Mouse (Mus musculus): ENCODE data around the gene Esp6. TPM values are rescaled to one million over a fixed set of nuclear protein-coding genes. Genes with fewer than 3 reads are reported as not detected.
"Not testable (repeated sequence)": the region's sequence is repeated elsewhere in the genome, so short reads cannot be mapped to it uniquely, and the experiment has no call there.

Gene Esp6
- not detected for total RNA-seq (2021)

DNA sequence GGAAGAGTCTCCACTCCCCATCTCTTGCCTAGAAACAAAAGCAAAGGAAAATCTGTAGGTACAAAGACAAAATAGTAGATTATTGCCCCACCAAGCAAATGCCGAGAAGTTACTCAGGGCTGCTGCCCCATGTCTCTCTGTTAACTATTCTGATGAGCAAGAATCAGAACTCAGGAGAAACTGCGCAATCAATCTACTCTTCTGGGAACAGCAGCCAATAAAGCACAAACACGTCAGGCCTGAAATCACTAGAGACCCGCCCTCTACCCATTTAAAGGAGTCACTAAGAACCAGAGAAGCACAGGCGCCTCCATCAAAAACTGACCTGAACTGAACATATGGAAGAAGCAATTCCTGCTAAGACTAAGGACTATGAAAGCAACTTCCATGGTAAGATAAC, at the start of gene Esp6:
TSS of gene Esp6 (plus strand) at position 301 of the 400 bp plus-strand sequence.
- intact Hi-C loops (cut with DNase I): no loop called here

DNA sequence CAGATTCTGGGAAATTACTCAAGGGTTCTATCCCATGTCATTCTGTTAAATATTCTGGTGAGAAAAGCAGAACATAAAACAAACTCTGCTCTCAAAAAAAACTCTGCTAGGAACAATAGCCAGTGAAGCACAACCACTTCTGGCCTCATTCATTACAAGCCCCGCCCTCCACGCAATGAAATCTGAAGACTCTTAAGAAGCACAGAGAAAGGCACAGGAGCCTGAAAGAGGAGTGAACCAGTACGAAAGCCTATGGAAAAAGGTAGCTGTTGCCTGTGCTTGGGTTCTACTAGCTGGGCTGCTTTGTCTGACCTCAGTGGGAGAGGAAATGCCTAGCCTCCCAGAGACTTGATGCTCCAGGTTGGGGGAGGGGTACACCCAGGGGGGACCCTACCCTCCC, 41.5 kb upstream of the Esp6 start, which contains the start of gene Esp8:
TSS of gene Esp8 (plus strand) at position 205 of the 400 bp plus-strand sequence.
- intact Hi-C loops (cut with DNase I): no loop called here

More for the DNA sequence above, at the start of gene Esp6:
- no peak for DNase-seq (ENCODE audit: low spot score in 2 of 2)

DNA sequence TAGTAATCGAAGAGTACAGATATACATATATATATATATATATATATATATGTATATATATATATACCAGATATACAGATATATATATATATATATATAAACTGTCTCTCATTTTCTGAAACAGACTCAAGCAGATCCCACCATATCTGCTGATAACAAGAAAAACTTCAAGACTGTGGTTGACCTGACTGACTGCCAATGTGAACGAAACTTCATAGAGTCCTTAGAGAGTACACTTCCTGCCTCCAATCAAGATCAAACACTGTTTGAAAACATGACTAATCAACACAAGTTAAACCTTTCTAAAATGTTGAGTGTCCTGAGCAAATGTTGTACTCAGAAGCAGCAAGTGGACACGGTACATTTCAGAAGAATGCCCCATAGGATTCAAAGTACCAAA, 31.5 kb upstream of the Esp6 start:
- no peak for DNase-seq (ENCODE audit: low spot score in 2 of 2)
- intact Hi-C loops (cut with DNase I): no loop called here

More for the DNA sequence above, 41.5 kb upstream of the Esp6 start, which contains the start of gene Esp8:
- DNase-seq (ENCODE audit: low spot score in 2 of 2): no peak

DNA sequence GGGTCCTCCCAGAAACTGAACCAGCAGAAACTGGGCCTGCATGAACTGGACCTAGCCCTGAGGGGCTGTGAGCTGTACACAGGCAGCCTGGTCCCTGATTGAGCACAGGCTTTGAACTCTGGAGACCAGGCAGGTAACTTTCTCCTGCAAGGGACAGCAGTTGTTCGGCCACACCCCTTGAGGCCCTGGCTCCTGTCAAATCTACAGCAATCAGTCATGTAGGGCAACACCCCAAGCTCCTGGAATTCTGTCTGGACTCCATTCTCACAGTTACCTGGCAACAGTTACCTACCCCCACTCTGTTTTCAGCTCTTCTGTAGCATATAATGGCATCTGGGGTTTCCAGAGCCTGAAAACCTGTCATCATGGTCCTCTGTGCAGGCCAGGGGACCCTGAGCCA, 30.2 kb upstream of the Esp6 start:
- no peak for DNase-seq (ENCODE audit: low spot score in 2 of 2)
- intact Hi-C loops (cut with DNase I): no loop called here

DNA sequence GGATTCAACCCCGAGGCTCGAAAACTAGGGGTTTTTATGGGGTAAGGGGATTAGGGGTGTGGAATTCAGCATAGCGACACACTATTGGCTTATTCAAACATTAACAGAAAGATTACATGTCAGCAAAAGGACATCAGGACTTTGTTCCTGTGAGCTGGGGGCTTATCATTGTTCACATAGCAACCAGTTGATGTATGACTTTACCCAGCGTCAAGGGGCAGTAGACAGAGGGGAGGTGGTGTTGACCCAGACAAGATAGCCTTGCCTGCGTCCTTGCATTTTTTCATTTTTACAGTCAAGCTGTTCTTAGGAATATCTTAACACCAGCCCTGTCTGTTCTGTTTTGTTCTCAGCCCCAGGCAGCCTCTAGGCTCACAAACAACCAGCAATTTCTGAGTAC, 14.3 kb upstream of the Esp6 start:
- intact Hi-C loops (cut with DNase I): not testable (repeated sequence)

DNA sequence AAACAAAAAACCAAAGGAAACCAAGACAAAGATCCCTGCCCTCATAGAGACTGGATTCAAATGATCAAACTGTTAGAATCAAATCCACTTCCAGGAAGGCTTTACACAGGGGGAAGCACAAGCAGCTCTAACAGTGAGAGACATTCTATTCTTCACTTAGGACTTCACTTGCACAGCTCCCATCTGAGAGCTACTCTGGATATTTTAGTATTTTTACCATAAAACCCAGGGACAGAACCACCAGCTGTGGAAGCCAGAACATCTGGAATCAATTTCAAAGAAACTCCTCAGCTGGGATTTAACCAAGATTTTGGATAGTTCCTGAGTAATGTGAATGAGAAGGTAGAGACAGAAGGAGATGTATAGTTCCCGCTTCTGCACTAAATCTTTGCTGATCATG, 7.8 kb upstream of the Esp6 start:
- DNase-seq (ENCODE audit: low spot score in 2 of 2): no peak
- intact Hi-C loops (cut with DNase I): no loop called here

More for the DNA sequence above, 14.3 kb upstream of the Esp6 start:
- not testable (repeated sequence) for DNase-seq (ENCODE audit: low spot score in 2 of 2)

DNA sequence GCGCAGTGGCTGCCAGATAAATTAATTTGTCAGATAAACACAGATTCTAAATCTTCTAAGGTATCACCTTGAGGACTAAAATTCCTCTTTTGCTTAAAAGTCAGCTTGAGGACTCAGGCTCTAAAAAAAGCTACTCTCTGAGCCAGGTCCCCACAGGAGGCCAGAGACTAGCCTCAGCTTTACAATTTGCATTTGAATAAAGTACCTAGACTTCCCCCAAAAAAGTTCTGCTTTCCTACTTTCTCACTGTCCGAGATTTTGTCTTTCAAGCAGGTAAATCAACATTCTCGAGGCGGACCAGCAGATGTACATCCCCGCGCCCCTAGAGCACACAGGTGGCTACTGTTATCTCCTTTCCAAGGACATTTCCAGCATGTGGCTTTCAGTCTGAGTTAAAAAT, 22.6 kb downstream of the Esp6 start:
- intact Hi-C loops (cut with DNase I); DNase-seq (ENCODE audit: low spot score in 2 of 2): not testable (repeated sequence)

DNA sequence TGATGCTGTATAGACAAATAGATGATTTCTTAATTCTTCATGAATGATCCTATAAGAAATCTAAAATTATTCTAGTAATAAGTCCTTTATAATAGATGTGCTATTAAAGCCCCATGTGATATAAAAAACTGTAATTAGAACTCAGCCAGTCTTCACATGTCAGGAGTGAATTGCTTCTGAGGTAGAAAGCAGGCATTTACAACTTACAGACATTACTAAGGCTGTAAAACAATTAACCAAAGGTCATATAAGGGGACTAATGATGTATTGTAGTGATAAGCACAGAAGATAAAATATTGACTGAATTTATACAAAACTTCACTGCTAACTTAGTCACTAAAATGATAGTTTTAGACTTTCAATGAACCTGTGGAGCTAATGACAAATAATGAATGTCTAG, 30.0 kb downstream of the Esp6 start:
- intact Hi-C loops (cut with DNase I): no loop called here
- DNase-seq (ENCODE audit: low spot score in 2 of 2): no peak

DNA sequence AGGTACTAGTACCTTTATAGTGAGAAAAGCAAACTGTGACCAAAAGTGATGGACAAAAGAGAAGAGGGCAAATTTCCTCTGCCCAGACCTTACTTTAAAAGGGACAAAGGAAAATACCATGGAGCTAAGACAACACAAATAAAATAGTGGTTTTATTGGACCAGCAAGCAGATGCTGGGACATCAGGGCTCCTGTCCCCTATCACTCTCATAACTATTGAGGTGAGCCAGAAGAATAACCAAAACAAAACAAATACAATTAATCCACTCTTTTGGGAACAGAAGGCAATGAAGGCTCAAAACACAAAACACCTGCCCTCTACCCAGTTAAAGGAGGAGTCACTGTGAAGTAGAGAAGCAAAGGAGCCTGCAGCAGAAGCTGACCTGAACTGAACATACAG, 37.0 kb downstream of the Esp6 start, which contains the start of gene Esp4:
TSS of gene Esp4 (plus strand) at position 301 of the 400 bp plus-strand sequence.
- no peak for DNase-seq (ENCODE audit: low spot score in 2 of 2)
- intact Hi-C loops (cut with DNase I): no loop called here

Other genes starting within 250 kb of the Esp6 start
- gene Crisp1, start 242.3 kb upstream of the Esp6 start, total RNA-seq (2021): not detected
- gene Esp8, start 41.5 kb upstream of the Esp6 start, total RNA-seq (2021): not detected
- gene Esp4, start 37.1 kb downstream of the Esp6 start, total RNA-seq (2021): not detected
- not detected for gene Esp3, start 70.6 kb downstream of the Esp6 start, total RNA-seq (2021)
- gene Esp1, start 165.6 kb downstream of the Esp6 start, total RNA-seq (2021): not detected
- gene Crisp2, start 245.5 kb downstream of the Esp6 start, total RNA-seq (2021): not detected
- not detected for gene Rhag, start 249.6 kb downstream of the Esp6 start, total RNA-seq (2021)

Measured in left cerebral cortex, postnatal 36 days (tissue).